Mouse (Mus musculus): ENCODE data around the gene Adamtsl3. TPM values are rescaled to one million over a fixed set of nuclear protein-coding genes. Genes with fewer than 3 reads are reported as not detected.

Adamtsl3 gene
- total RNA-seq, 2 experiments from 2014 or later, result 12.8 to 19.0 TPM

- no peak for DNase-seq (ENCODE audit: low spot score in 2 of 2)
Measured at GRCm38 (mm10) chr7:82359674-82360073, 24.2 kb downstream of the Adamtsl3 start.

GRCm38 (mm10) chr7:82360186-82360585 lies 24.7 kb downstream of the Adamtsl3 start:
- no peak for DNase-seq (ENCODE audit: low spot score in 2 of 2)

GRCm38 (mm10) chr7:82361127-82361526 lies 25.6 kb downstream of the Adamtsl3 start:
- DNase-seq (ENCODE audit: low spot score in 2 of 2), result no peak

- no peak for DNase-seq (ENCODE audit: low spot score in 2 of 2)
Measured at GRCm38 (mm10) chr7:82364567-82364966, 29.1 kb downstream of the Adamtsl3 start.

GRCm38 (mm10) chr7:82366056-82366455 lies 30.6 kb downstream of the Adamtsl3 start:
- DNase-seq (ENCODE audit: low spot score in 2 of 2), result no peak

- DNase-seq (ENCODE audit: low spot score in 2 of 2), result no peak
Measured at GRCm38 (mm10) chr7:82366471-82366870, 31.0 kb downstream of the Adamtsl3 start.

GRCm38 (mm10) chr7:82368047-82368446 lies 32.6 kb downstream of the Adamtsl3 start:
- no peak for DNase-seq (ENCODE audit: low spot score in 2 of 2)

- DNase-seq (ENCODE audit: low spot score in 2 of 2), result no peak
Measured at GRCm38 (mm10) chr7:82370132-82370531, 34.6 kb downstream of the Adamtsl3 start.

GRCm38 (mm10) chr7:82371411-82371810 lies 35.9 kb downstream of the Adamtsl3 start:
- DNase-seq (ENCODE audit: low spot score in 2 of 2), result peak; percentile 47 to 74

GRCm38 (mm10) chr7:82378311-82378710 lies 42.8 kb downstream of the Adamtsl3 start:
- no peak for DNase-seq (ENCODE audit: low spot score in 2 of 2)

- DNase-seq (ENCODE audit: low spot score in 2 of 2), result no peak
Measured at GRCm38 (mm10) chr7:82379765-82380164, 44.3 kb downstream of the Adamtsl3 start.

GRCm38 (mm10) chr7:82382843-82383535 lies 47.5 kb downstream of the Adamtsl3 start:
- no peak for DNase-seq (ENCODE audit: low spot score in 2 of 2)

GRCm38 (mm10) chr7:82383536-82383848 lies 48.0 kb downstream of the Adamtsl3 start:
- no peak for DNase-seq (ENCODE audit: low spot score in 2 of 2)

GRCm38 (mm10) chr7:82387121-82387520 lies 51.6 kb downstream of the Adamtsl3 start:
- DNase-seq (ENCODE audit: low spot score in 2 of 2), result no peak

GRCm38 (mm10) chr7:82394435-82395186 lies 59.1 kb downstream of the Adamtsl3 start:
- DNase-seq (ENCODE audit: low spot score in 2 of 2), result no peak

- DNase-seq (ENCODE audit: low spot score in 2 of 2), result no peak
Measured at GRCm38 (mm10) chr7:82395239-82395638, 59.7 kb downstream of the Adamtsl3 start.

- DNase-seq (ENCODE audit: low spot score in 2 of 2), result no peak
Measured at GRCm38 (mm10) chr7:82395751-82396512, 60.4 kb downstream of the Adamtsl3 start.

- no peak for DNase-seq (ENCODE audit: low spot score in 2 of 2)
Measured at GRCm38 (mm10) chr7:82396869-82397268, 61.4 kb downstream of the Adamtsl3 start.

GRCm38 (mm10) chr7:82397632-82398031 lies 62.1 kb downstream of the Adamtsl3 start:
- no peak for DNase-seq (ENCODE audit: low spot score in 2 of 2)

GRCm38 (mm10) chr7:82405466-82406045 lies 70.1 kb downstream of the Adamtsl3 start:
- DNase-seq (ENCODE audit: low spot score in 2 of 2), result no peak

- no peak for DNase-seq (ENCODE audit: low spot score in 2 of 2)
Measured at GRCm38 (mm10) chr7:82410966-82411365, 75.5 kb downstream of the Adamtsl3 start.

GRCm38 (mm10) chr7:82416653-82417052 lies 81.2 kb downstream of the Adamtsl3 start:
- no peak for DNase-seq (ENCODE audit: low spot score in 2 of 2)

All from gastrocnemius, postnatal 4 days (tissue).